Mouse (Mus musculus) gastrocnemius, adult 2 months (tissue): ENCODE data around the gene Slc22a2. TPM values are rescaled to one million over a fixed set of nuclear protein-coding genes. Genes with fewer than 3 reads are reported as not detected.
"Not testable (repeated sequence)": the region's sequence is repeated elsewhere in the genome, so short reads cannot be mapped to it uniquely, and the experiment has no call there.

Experiments
- DNase-seq: peaks from one replicate; pipeline ENCODE4 v3.0.0; 2022
- H3K27ac ChIP-seq: fragments of 200-600 bp; 2 replicates; pipeline ENCODE4 v1.8.1; 2022; ENCODE audit warnings: mild to moderate bottlenecking
- H3K4me3 ChIP-seq: fragments of 200-600 bp; 2 replicates; pipeline ENCODE4 v1.8.1; 2022; ENCODE audit warnings: mild to moderate bottlenecking, moderate library complexity
- CTCF ChIP-seq: fragments of 200-600 bp; IDR thresholded peaks from 2 replicates; pipeline ENCODE4 v1.8.1; 2022; ENCODE audit warnings: antibody characterized with exemption, mild to moderate bottlenecking, moderate library complexity
- intact Hi-C: fragments of 180-260 bp; cut with DNase I; formaldehyde crosslinking; loops from one replicate; pipeline ENCODE4 v1.15.1; 2025
- total RNA-seq, 2 experiments: library from RNA; stranded (reverse); gene quantifications; 2 replicates each; pipeline ENCODE4 v1.2.3; 2021

The Slc22a2 gene
- total RNA-seq, 2 experiments from 2014 or later: not detected

DNA sequence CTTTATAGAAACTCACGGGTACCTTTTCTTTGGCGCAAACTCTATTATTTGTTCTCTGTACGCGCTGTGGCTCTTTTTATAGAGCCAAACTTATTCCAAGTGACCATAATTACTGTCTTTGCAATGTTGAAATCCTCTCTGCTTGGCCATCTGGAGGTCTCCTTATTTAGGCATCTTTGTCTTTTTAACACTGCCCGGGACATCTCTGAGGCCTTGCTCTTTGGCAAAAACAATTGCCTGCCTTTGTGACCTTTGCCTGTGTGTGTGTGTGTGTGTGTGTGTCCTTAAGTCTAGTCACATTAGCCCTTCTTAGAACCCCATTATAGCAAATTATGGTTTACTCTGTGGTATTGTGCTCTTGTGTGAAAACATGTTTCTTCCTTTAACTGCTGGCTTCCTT lies 61.5 kb downstream of the Slc22a2 start:
- no peak for TF ChIP-seq CTCF
- peak; percentile 29 for DNase-seq
- Histone ChIP-seq H3K4me3 (no peak overlapping the region), H3K27ac (peak overlapping the region; percentile 38; the same call in 1 of the 2 replicates)
- intact Hi-C loops: no loop called here

- intact Hi-C loops: no loop called here
- no peak overlapping the region for H3K27ac ChIP-seq
- no peak for DNase-seq
These were observed 68.7 kb downstream of the Slc22a2 start for GRCm38 (mm10) chr17:12652604-12653003.

GRCm38 (mm10) chr17:12654061-12654460 lies 70.1 kb downstream of the Slc22a2 start:
- no peak overlapping the region for H3K4me3 ChIP-seq
- no peak for TF ChIP-seq CTCF
- DNase-seq: no peak
- intact Hi-C loops: no loop called here
- H3K27ac ChIP-seq: no peak overlapping the region

More at GRCm38 (mm10) chr17:12652604-12653003, 68.7 kb downstream of the Slc22a2 start:
- H3K4me3 ChIP-seq: no peak overlapping the region
- no peak for TF ChIP-seq CTCF

DNA sequence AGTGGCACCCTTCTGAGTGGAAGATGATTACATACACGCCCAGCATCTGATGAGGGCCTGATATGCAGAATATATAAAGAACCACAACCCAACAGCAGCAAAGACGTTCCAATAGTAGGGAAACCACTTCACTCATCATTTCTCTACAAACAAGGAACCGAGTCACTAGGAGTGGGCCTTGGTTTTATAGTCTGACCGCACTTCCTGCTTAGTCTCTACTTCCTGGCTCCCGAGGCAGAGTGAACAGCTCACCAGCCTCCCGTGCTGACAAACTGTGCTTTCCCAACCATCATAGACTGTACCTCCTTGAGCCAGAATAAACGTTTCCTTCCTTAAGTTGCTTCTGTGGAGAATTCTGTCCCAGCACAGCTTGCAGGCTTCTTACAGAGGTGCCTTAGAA lies 71.9 kb downstream of the Slc22a2 start:
- no peak for DNase-seq
- Histone ChIP-seq H3K4me3 (no peak overlapping the region), H3K27ac (no peak overlapping the region)
- intact Hi-C loops: no loop called here
- TF ChIP-seq CTCF: no peak

GRCm38 (mm10) chr17:12658784-12659183 lies 74.9 kb downstream of the Slc22a2 start:
- intact Hi-C loops: no loop called here
- H3K27ac ChIP-seq: no peak overlapping the region
- no peak for DNase-seq
- no peak overlapping the region for H3K4me3 ChIP-seq
- no peak for TF ChIP-seq CTCF

DNA sequence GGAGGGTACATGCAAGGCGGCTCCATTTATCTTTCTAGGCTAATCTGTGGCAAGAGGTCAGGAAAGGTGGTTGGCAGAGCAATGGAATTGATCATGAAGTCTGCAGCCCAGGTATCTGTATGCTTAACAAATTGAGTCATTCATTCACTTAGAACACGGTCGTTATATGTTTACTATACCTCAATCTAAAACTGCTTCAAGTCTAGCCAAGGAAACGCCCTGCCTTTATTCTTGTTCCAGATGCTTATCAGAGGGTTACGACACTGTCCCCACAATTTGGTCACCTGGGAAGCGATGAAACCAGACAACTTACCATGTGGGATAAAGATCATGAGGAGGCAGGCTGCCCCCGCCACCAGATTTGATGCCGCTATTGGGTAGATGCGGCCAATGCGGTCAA lies 75.3 kb downstream of the Slc22a2 start:
- TF ChIP-seq CTCF: no peak
- no peak overlapping the region for H3K27ac ChIP-seq

DNA sequence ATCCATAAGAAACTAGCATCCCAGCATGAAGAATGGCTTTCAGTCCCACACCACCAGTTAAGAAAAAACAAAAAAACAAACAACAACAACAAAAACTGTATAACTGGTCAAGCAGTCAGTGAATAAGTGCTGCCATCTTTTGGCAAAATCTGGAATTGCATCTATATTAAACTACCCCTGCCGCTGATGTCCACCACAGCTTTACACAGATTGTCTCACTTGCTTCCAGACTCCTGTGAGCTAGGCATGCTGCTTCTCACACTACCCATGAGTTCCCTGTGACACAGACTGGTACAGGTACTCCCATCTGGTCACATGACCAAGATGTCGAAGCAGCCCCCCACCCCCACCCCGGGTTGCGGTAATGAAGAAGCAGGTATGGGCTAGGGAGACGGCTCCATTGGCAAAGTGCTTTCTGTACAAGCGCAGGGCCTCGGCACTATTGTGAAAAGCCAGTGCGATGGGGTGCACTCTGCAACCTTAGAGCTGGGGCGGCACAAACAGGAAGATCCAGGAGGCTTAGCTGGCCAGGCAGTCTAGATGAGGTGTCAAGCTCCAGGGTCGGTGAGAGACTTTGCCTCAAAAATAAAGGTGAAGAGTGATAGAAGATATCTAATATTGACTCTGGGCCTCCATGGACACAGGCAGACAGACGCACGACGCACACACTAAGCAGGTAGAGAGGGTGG lies 76.8 kb downstream of the Slc22a2 start:
- DNase-seq: no peak
- Histone ChIP-seq H3K4me3 (no peak overlapping the region), H3K27ac (no peak overlapping the region)
- intact Hi-C loops: loop anchor here (1.0 kb wide), 2 partner anchors 126 to 245 kb away; no protein-coding TSS in a partner anchor
- peak; percentile 79 for TF ChIP-seq CTCF

More for the DNA sequence above, 75.3 kb downstream of the Slc22a2 start:
- no peak for DNase-seq
- intact Hi-C loops: no loop called here
- no peak overlapping the region for H3K4me3 ChIP-seq

- no peak for TF ChIP-seq CTCF
- H3K27ac ChIP-seq: no peak overlapping the region
- H3K4me3 ChIP-seq: no peak overlapping the region
- DNase-seq: no peak
- intact Hi-C loops: no loop called here
These were observed 80.2 kb downstream of the Slc22a2 start for GRCm38 (mm10) chr17:12664156-12664555.

DNA sequence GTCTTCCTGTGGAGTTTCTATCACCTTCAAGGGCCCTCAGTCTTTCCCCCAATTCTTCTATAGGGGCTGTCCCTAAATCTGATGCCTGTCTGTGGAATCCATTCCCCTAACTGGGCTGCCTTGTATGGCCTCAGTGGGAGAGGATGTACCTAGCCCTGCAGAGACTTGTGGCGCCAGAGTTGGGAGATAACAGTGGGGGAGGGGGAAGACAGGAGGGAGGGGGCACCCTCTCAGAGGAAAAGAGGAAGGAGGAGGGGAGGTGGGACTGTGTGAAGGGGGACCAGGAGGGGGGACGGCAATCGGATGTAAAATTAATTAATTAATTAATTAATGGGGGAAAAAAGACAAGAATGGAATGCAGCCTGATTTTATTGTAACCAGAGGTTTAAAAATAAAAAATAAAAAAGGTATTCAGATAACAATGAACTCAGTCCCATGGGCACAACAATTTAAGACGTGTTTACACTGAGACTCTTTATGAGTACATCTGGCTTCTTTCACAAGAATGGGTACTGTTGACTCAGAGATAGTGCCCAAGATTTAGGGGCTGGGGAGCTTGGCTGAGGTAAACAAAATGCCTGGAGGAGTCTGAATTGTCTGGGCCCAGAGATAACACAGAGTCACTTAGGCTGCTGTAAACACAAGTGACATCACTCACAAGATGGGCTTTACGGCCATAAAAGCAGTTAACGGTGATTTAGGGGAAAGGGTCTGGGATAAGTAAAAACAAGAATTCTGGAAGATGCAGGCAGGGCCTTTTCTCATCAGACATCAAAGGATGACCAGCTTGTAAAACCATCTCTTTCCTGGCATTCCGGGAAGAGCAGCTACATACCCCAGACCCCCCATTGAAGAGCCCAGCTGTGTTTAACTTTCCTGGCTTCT lies 84.8 kb downstream of the Slc22a2 start:
- H3K27ac ChIP-seq: peak overlapping the region; percentile 39; the same call in 1 of the 2 replicates
- peak; percentile 7 for DNase-seq
- H3K4me3 ChIP-seq: no peak overlapping the region
- TF ChIP-seq CTCF: no peak
- intact Hi-C loops: no loop called here

- Histone ChIP-seq H3K4me3 (no peak overlapping the region), H3K27ac (peak overlapping the region; percentile 39; the same call in 1 of the 2 replicates)
- intact Hi-C loops: no loop called here
- peak; percentile 59 for DNase-seq
- no peak for TF ChIP-seq CTCF
These were observed 85.4 kb downstream of the Slc22a2 start for GRCm38 (mm10) chr17:12669363-12669679.

DNA sequence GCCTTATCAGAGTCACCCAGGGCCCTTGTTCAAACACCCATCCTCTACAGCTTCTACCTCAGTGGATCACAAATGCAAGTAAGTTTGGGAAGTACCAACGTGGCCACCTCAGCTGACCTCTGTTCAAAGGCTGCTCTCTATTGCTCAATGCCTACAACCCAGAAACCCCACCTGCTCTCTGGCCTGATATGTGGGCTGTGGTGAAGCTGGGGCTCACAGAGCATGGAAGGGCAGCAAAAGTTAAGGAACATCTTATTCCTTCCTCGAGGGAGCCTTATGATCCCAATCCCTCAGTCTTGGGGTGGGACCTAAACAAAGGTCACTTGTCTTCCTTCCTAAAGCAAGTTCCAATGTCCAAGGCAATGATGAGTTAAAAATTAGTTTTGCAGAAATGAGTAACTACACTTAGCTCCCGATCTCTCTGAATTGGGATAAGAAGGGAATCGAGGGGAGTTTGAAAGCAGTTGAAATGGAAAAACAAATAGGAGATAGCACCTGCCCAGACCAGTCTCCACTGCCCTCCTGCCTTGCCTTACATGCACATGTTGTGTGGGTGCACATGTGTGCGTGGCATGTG lies 87.2 kb downstream of the Slc22a2 start:
- H3K4me3 ChIP-seq: no peak overlapping the region
- intact Hi-C loops: no loop called here
- TF ChIP-seq CTCF: no peak
- H3K27ac ChIP-seq: no peak overlapping the region
- peak; percentile 4 for DNase-seq

GRCm38 (mm10) chr17:12672285-12672790 lies 88.4 kb downstream of the Slc22a2 start:
- H3K27ac ChIP-seq: no peak overlapping the region
- no peak for TF ChIP-seq CTCF
- intact Hi-C loops: no loop called here
- no peak overlapping the region for H3K4me3 ChIP-seq
- DNase-seq: peak; percentile 2

DNA sequence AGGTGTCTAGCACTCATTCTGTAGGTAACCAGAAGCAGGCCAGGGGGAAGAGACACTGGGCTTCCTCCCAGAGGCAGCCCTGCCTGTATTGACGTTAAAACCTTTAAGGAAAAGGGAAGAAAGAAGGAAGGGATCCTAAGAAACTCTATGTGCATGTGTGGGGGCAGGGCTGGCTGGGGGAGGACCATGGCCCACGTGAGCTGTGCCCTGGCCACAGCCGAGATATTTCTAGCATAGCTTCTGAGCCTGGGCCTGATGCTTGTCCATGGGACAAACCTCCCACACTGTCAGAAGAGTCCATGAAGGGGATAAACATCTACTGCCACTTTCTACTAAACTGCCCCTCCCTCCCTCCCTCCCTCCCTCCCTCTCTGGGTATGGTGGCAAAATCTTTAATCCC lies 89.9 kb downstream of the Slc22a2 start:
- H3K27ac ChIP-seq: no peak overlapping the region
- intact Hi-C loops: no loop called here
- no peak overlapping the region for H3K4me3 ChIP-seq
- TF ChIP-seq CTCF: no peak
- DNase-seq: peak; percentile 5

DNA sequence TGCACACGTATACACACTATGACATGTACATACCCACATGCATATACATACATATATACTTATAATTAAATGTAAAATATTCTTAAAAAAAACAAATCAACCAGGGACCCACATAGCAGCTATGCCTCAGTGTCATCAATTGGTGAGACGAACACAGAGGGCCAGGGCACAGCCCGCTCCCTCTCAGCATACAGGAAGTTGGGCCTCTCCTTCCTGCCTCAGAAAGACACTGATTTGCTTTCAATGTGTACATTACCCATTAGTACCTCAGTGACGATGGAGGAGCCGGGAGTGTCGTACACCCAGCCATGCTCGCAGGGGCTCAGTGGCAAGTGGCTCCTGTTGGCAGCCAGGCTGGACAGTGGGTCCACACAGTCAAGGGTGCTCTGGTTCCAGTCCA lies 91.0 kb downstream of the Slc22a2 start:
- intact Hi-C loops, H3K27ac ChIP-seq, DNase-seq, H3K4me3 ChIP-seq: not testable (repeated sequence)
